Mouse (Mus musculus) frontal cortex, adult 2 months (tissue): ENCODE measurements at regions not wholly inside any gene's neighbourhood (a gene's known extent, or its start where the extent isn't known, plus 50 kb on each side); places are given as distances from the start of the nearest gene placed in this dataset.

ENCODE experiments used
- DNase-seq, 2 experiments: peaks; one replicate each; pipeline ENCODE4 v3.0.0; 2022; ENCODE audit warnings: low spot score in 1 of 2; ENCODE audit errors: extremely low spot score in 1 of 2

DNA sequence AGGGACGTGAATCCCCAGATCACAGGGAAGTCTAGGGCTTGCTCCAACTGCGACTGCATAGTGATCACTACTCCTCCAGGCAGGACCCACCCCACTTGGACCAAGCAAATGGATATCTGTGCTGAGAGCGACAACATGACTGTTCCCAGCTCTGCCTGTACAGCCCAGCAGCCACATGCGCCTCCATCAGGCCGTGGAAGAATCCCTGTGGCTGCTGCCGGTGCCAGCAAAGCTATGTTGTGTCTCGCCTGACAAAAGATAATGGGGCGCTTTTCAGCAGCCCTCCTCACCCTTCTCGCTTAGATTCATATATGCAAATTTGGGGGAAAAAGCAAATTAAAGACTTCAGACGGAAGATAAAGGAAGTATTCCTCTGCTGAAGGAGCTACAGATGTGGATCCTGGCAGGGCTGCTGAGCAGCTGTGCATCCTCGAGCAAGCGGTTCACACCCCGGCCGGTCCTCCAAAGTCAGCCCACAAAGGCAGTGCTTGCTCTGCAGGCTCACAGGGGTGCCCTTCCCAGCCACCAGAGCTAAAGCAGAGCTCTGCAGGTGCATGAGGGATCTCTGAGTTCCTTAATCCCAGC lies 418.5 kb downstream of the Ajap1 start:
- DNase-seq = no peak

DNA sequence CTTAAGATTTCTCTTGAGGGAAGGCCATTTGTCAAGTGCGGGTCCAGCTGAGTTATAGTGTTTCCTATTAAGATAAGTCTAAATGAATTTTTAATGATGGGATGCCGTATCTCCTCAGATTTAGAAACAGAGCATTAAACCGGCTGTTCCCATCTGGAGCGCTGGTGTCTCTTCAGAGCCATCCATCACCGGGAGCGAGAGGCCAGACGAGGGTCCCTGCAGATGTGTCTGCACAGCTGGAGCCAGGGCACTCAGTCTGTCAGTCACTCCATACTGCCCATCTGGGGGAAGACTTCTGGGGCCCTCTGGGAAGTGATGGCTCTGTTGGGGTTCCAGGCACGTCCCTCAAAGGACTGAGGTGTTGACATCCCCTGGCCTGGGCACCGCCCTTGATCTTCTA lies 419.2 kb downstream of the Ajap1 start:
- no peak for DNase-seq

DNA sequence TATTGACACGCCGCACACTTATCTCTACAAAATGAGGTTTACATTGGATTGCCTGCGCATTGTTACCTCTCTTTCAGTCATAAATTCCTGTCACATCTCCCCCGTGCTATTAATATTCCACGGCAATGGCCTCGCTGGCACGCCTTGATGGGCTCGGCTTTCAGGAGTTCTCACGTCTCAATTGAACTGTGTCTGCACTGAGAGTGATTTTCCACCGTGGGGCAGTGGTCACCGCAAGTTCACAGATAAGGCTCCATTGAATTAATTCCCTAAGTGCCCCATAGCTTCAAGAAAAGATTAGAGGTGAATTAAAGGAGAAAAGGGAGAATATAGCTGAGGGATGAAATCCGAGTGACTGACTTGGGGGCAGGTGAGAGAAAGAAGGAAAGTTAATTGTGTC lies 424.5 kb downstream of the Ajap1 start:
- DNase-seq = no peak

GRCm38 (mm10) chr4:153023711-153024110 lies 458.9 kb downstream of the Ajap1 start:
- no peak for DNase-seq

DNA sequence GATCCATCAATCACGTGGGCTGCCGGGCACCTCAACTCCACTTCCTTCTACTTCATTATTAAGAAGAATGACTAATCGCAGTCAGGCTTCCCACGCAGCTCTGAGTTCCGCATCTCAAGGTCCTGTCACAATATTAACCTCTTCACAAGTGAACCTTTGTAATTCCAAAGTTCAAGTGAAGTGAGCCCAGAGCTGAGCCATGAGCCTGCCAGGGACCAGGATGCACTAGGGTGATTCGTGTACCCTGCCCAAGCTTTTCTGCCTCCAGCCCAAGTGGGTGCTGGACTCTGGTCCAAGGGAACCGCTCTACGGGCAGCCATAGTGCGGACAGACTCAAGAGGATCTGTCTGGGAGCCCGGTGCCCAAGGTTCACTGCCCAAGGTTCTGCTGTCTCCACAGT lies 463.4 kb downstream of the Ajap1 start:
- no peak for DNase-seq

- peak; percentile 62 to 76 for DNase-seq
Observed at GRCm38 (mm10) chr4:153018138-153018921, 464.3 kb downstream of the Ajap1 start.

- DNase-seq = peak in 1 of 2 experiments; percentile 8
Observed at GRCm38 (mm10) chr4:153017816-153018137, 464.8 kb downstream of the Ajap1 start.

- no peak for DNase-seq
Observed at GRCm38 (mm10) chr4:153003338-153003737, 479.3 kb downstream of the Ajap1 start.

DNA sequence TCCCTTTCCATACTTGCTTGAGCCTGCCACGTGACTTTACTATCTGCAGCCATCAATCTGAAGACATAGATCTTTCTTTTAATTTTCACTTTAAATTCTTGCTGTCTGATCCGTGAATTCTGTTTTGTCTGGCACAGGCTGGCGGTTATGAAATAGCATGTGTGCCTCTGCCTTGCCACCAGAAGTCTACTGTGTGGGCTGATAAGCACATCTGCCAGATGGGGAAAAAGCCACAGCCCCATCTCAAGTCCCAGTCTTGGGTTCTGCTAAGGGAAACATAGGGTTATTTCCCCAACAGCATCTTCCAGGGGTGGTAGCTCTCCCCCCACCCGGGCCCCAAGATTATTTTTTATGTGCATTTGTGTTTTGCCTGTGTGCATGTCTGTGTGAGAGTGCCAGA lies 480.1 kb downstream of the Ajap1 start:
- peak in 1 of 2 experiments; percentile 53 for DNase-seq

- DNase-seq = no peak
Observed at GRCm38 (mm10) chr4:153001761-153002160, 480.9 kb downstream of the Ajap1 start.

DNA sequence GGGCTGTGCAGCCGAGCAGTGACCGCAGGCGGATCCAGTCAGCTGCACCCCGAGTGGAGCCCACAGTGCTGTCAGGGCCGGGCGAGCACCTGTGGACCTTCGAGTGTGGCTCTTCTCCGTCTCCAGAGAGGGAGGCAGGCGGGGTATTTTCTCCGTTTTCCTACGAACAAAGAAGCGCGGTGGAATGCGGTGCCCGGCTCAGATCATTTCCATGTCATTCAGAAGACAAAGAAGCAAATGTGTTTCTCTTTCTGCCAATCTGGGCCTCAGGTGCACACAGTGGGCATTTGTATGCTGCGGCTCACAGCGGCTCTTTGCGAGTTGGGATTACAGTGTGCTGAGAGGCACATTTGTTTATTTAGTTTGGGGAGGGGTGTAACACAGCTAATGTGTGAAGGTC lies 483.1 kb downstream of the Ajap1 start:
- DNase-seq = no peak

- no peak for DNase-seq
Observed at GRCm38 (mm10) chr4:152997251-152997650, 485.4 kb downstream of the Ajap1 start.

GRCm38 (mm10) chr4:152996641-152997040 lies 486.0 kb downstream of the Ajap1 start:
- no peak for DNase-seq

- DNase-seq = no peak
Observed at GRCm38 (mm10) chr4:152995052-152995595, 487.5 kb downstream of the Ajap1 start.

- DNase-seq = no peak
Observed at GRCm38 (mm10) chr4:152994206-152994605, 488.4 kb downstream of the Ajap1 start.

DNA sequence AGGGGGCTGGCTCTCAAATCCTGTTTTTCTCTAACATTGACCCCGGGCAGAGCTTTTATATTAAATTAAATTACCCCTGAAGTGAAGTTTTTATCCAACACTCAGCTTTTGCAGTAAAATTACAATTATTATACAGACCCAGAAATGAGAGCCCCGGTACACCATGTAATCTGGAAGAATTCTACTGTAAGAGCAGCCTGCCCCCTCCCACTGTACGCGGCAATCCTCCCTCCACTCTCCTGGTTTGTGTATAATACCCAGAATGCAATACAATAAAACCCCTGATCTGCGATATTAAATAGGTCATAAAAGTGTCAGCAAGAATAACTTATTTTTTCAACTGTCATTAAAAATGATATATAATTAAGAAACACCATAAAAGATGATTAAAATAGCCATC lies 492.3 kb downstream of the Ajap1 start:
- DNase-seq = no peak

GRCm38 (mm10) chr4:152987726-152988125 lies 494.9 kb downstream of the Ajap1 start:
- DNase-seq = peak; percentile 13 to 42

GRCm38 (mm10) chr4:152975012-152975675 lies 497.5 kb upstream of the Kcnab2 start:
- DNase-seq = peak in 1 of 2 experiments; percentile 26

GRCm38 (mm10) chr4:152963001-152963400 lies 485.3 kb upstream of the Kcnab2 start:
- no peak for DNase-seq

DNA sequence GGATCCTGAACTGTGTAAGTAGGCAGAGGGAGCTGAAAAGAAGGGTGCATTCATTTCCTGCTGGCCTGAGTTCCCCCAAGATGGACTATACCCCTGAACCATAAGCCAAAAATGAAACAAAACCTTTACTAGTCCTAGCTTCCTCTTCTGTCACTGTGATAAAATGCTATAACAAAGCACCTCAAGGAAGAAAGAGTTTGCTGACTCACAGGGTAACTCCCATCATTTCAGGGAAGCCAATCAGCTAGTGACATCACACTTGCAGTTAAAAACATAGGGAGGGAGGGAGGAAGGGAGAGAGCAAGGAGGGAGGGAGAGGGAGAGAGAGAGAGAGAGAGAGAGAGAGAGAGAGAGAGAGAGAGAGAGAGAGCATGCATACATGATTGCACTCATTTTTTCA lies 484.5 kb upstream of the Kcnab2 start:
- no peak for DNase-seq

DNA sequence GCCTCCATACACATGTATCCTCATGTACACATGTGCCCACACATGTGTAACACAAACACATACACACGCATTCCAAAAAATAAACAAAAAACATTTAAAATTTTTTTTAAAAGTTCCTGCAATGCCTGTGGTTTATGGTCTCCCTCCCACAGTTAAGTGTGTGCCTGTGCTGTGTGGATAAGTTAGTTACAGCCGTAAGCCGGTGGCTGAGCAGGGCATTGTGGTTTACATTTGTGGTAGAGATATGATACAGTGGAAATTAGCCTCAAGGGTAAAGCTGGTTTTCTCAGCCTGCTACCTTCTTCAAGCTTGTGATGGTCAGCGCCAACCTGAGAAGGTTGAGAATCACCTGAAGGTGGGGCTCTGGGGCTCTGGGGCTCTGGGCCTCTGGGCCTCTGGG lies 484.0 kb upstream of the Kcnab2 start:
- DNase-seq = no peak
